Mouse (Mus musculus) lung, postnatal 14 days (tissue): Measurements from ENCODE around the gene Hoxd9.

Experiments used
- DNase-seq: peaks from one replicate; pipeline ENCODE4 v3.0.0; 2021

Gene Hoxd9

DNA sequence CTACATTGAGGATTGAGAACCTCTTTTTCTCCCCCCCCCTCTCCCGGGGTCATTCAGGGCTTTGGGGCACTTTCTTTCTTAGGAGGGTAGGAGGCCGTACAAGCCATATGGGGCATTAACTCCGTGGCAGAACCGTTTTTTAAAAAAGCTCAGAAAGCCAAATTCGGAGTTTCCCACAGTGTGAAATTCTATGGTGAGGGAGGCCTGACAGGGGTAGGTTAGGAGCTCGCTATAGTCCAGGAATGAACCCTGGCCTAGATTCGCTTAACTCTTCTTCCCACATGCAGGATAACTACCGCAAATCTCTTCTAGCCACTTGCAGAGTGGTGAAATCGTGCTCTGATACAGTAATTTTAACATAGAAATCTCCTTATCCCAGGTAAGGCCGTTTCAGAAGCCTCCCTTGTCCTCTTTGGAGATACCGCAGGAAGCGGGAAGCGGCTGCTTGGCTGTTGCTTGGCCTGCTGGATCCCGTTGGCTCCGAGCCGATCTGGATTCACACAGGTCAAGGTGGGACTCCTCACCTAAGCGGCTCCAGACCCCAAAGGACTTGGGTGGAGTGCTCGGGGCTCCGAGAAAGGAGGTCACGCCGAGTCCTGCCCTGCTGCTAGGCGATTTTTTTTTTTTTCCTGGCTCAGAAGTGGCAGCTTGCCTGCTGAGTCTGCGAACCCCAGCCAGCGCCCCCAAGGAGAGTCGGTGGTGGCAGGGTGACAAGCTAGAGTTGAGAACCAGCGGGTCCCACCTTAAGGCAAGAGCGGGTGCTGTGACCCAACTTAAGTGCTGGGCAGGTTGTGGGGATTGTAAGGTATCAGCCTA lies 37.7 kb downstream of the Hoxd9 start:
- DNase-seq: no peak

DNA sequence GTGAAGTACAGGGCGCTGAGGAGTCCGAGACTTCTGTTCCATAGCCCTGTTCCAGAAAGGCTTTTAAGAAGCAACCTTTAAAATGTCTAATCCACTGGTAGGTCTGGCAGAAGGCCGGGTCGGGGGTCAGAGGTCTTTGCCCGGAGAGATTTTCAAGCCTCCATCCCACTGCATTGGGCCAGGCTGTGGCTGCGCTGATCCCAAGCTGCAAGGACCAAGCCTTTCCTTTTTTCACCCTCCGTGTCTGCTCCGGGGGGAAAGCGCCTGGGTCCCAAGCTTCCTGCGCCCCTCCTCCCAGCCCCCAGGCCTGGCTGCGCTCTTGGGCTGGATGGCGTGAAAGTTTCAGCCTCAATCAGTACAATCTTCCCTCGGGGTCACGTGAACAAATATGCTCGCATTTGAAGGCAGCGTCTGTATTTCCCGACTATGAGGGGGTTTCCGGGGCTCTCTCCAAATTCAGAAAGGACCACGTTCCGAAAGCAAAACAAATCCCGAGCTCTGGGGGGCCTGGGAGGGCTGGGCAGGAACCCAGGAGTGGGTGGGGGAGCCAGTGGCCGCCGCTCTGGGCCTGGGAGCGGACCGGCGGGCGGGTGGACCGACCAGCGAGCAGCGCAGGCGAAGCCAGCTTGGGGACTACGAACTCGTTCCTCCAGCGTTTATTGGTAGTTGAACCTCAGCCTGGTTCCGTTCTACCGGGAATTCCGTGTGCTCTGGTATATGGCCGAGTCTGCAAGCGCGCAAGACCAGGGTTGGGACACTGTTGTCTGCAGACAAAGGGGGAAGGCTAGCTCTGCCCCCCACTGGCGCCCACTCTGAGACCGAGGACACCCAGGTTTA lies 38.5 kb downstream of the Hoxd9 start:
- DNase-seq: no peak

DNA sequence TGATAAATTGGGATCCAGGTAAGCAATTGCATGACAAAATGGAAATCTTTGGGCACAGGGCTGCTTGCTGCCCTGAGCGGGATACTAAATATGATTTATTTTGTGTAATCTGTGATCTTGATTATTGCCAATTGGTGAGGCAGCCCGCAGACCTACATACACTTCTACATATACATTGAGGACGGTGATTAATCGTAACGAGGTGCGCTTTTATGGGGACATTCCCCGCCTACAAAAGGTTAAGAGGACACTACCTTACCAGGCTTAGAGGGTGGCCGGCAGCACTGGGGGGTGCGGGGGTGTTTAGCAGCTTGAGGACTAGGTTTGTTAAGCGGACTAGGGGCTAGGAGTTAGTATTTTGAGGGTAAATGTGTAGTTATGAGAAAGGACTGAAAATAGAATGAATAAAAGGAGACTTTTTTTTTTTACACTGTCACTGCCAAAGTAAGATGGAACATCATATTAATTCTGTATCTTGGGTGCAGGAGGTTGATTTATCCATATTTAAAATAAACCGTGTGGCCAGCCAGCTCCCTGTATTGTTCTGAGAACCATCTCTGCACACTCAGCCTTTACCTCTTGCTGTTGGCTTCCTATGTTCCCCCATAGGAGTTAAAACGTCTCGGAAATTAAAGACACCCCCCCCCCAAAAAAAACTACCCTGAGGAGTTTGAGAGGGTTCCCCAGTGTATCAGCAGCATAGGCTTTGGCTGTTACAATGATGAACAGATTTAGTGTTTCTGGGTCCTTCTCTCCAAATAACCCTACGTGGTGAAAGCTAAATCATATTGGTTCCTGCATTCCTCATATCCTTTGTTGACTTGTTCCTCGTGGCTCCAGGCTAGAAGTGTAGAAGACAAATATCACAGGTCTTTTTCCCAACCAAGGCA lies 39.4 kb downstream of the Hoxd9 start:
- no peak for DNase-seq

DNA sequence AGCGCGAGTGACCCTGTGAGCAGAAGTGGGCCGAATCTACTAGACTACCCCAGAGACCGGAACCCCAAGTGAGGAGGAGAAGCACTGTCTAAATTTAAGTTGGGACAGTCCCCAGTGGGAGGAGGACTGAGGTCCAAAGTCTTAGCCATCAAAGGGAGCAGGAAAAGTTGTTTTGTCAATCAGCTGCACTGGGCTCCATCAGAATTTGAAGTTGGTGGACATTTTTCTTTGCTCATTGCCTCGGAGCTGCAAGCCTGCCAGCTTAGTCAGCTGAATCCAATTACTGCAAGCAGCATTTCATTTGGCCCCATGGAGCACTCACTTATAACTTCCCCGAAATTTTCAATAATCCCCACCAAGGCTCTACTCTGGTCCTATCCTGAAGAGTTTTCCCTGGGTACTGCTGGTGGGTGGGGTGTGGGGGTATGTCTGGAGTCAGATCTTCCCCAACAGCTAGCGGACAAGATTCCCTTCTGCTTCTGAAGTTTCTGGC lies 40.1 kb downstream of the Hoxd9 start:
- DNase-seq: no peak

DNA sequence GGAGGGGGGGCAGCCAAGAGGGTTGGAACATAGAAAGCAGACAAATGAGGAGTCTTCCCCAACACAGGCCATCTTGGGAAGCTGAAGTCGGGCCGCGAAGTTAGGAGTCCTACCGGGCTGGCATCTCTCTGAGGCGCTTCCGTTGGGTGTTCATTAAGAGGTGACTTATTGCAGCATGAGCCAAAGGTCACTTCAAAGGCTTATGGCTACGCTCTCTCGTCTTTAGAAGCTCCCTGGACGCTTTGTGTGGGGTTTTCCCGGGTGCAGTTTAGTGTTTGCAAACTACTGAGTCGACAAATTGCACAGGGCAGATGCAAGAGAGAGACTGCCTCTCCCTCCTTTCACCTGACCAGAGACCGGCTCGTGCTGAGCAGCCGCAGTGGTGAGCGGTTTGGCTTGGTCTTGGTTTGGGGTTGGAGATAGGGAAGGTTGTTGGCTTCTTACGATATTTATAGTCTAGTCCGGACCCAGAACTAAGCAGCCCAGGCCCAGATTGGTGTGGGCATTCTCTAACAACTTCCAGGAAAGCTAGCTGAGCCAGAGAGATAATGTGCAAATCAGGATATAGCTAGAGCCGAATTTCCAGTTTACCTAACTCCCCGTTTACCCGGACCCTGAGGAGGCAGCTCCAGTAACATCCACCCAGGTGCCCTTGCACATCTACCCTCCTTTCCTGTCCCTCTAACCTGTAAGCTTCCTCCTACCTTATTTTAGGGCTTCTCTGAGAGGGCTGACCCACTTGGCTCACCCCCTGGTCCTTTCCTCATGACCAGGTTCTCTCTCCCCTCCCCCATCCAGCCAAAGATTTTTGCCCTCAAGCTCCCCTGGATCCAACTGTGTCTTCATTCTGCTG lies 41.3 kb downstream of the Hoxd9 start:
- no peak for DNase-seq

DNA sequence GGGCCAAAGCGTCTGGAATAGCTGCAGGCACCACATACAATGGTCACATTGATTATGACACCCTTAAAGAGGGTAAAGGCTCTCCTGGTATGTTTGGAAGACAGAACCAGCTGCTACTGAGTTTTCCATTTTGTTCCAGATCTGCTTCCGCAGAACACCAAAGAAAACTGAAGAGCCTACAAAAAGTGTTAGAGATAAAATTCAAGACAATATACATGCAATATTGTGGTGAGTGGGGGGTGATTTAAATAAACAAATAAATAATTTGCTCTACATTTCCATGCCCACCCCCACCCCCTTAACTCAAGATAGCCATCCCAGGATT lies 41.9 kb downstream of the Hoxd9 start:
- DNase-seq: no peak

DNA sequence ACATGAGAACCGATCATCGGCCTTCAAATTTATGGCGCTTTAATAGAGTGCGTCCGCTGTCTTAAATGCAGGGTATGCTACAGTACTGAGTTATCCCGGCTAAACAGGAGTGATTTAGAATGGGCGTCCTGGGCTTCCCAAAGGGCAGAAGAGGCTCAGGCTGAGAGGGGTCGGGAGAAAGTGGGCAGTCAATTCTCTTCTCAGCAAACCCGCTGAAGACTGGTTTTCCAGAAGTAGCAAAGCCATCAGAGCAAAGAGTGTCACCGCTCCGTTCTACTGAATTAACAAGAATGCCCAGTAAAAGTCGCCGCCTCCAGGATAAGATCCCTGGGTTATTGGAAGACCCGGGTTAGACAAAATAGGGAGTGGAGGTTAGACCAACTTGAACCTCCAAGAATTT lies 42.3 kb downstream of the Hoxd9 start:
- DNase-seq: no peak

DNA sequence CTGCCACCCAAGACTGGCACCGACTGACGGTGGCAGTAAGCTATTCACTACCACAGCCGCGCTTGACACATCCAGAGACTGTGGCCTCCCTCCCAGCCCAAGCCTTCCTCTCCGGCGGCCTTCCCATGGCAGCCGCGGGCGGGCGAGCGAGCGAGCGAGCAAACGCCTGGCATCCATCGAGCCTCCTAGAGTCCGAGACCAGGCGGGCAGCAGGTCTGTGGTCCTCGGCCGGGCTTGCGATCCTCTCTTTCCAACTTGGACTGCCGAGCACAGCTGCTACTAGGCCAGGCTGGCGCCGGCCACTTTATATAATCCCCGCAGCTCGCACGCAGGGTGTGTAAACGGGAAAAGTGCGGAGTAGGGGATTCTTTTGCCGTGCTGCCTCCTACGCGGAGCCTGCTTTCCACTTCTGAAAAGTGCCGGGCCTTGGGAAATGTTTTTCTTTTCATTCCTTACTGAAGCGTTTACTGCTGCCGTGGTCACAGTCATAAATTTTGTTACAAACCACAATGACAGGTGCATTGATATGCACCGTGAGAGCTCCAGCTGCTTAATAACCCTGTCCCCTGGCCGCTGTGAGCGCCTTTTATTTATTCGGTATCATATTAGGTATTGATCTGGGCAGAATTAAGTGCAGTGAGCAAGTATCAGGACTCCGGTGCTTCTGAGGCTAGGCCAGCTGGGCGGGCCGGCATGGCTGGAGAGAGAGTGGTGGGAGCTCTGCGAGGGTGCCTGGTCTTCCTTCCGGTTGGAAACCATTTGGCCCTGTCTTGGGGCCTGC lies 43.0 kb downstream of the Hoxd9 start:
- DNase-seq: no peak

DNA sequence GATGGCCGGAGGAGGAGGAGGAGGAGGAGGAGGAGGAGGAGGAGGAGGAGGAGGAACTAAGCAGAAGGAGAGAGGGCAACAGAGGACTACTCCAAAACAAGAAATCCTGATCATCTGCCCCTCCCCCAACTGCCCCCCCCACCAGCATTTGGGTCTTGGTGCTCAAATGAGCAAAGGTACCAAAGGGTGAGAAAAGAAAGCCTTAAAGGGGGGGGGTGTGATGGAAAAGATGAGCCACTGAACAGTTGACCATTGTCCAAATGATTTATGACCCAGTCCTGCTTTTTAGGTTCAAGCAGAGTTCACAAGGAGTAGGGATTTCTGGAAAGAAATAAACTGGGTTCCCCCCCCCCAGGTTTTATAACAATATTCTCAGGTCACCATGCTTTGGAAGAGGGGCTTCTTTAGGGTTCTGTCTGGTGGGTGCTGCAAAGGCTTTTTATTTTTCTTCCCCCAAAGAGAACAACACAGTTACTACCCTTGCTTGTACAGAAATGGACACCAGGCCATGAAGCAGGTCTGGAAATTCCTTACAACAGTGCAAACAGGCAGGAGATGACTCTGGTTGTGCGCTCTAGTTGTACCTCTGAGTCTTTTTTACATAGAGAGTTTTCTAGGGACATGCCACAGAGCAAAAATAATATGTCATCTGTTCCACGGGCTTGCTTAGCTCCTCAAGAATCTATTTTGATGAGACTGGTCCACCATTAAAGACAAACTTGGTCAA lies 43.9 kb downstream of the Hoxd9 start:
- no peak for DNase-seq

DNA sequence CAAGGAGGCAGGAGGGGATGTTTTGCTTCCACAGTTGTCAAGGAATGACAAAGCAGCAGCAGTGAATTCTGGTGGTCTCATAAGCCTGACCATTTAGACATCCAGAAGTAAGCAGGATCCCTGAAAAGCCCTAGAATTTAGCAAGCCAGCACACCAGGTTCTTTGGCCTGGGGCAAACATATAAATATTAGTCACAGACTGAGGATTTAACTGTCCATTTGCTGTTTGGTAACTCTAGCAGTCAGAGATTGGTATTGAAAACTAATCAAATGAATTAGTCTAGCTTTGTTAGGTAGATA lies 44.4 kb downstream of the Hoxd9 start:
- DNase-seq: no peak

DNA sequence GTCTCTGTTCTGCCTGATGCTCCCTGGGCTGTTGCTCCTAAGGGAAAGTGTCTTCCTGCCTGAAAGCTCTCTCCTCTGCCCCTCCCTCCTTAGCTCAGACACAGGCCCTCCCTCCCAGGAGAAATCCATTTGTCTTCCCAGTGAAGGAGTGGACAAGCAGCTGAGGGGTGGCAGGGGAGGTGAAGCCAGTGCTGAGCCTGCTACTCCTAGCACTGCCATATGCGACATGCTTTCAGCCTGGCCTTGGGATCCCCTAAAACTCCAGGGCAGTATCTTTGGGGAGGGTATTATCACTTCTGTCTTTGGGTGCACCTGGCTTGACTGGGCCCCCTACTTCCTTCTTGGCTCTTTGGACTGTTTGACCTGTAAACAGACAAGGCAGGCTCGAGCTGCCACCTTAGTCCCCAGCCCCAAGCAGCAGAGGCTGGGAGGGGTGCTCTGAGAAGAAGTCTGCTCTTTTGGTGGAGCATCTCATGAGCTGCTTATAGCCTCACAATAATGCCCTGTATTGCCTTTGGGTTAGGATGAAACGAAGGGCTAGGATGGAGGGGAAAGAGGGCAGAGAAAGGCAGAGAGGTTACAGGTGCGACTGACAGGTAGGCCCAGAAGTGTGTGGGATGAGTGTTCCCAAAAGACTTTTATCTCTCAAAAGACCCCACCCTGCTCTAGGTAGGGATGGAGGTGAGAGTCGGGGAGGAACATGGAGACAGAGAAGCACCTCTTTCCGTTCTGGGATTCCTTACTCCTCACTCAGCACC lies 48.2 kb downstream of the Hoxd9 start:
- no peak for DNase-seq

DNA sequence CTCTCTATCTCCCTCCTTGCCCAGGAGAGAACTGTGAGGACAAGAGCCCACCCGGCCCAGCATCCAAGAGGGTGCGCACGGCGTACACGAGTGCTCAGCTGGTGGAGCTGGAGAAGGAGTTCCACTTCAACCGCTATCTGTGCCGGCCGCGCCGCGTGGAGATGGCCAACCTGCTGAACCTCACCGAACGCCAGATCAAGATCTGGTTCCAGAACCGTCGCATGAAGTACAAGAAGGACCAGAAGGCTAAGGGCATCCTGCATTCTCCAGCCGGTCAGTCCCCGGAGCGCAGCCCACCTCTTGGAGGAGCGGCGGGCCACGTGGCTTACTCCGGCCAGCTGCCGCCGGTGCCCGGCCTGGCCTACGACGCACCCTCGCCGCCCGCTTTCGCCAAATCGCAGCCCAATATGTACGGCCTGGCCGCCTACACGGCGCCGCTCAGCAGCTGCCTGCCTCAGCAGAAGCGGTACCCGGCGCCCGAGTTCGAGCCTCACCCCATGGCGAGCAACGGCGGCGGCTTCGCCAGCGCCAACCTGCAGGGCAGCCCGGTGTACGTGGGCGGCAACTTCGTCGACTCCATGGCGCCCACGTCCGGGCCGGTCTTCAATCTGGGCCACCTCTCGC lies 48.9 kb downstream of the Hoxd9 start:
- DNase-seq: no peak

DNA sequence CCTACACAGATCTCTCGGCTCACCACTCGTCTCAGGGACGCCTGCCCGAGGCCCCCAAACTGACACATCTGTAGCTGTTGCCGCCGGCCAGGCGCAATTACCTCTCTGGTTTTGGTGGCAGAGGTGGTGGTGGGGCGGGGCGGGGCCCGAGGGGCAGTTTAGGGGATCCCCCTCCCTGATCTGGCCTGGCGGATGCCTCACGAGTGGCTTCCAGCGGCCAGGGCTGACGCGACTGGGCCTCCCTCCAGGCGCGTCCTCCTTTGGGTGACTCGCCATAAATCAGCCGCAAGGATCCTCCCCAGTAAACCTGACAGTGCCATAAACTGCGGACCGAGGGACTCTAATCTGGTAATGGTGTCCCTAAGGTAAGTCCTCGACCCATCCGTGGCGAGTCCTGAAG lies 49.5 kb downstream of the Hoxd9 start:
- no peak for DNase-seq

DNA sequence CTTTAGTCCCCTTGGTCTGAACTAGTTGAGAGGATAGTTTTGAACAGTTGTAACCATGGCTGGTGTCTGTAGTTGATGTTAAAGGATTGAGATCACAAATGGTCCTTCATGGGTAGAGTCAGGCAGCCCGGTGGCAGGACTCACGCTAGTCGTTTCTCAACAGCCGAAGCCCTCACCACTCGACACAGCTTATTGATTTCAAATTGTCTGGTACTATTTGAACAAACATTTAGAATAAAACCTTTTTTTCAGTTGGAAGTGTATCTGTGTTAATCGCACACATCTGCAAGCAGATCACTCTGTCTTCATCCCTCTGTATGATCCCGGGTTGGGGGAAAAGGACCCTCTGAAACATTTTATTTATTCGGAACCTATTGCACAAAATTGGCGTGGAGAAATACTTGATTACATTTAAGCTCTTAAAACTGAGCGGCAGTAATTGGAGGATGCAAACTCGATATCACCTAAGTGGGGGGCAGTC lies 50.2 kb downstream of the Hoxd9 start:
- no peak for DNase-seq

DNA sequence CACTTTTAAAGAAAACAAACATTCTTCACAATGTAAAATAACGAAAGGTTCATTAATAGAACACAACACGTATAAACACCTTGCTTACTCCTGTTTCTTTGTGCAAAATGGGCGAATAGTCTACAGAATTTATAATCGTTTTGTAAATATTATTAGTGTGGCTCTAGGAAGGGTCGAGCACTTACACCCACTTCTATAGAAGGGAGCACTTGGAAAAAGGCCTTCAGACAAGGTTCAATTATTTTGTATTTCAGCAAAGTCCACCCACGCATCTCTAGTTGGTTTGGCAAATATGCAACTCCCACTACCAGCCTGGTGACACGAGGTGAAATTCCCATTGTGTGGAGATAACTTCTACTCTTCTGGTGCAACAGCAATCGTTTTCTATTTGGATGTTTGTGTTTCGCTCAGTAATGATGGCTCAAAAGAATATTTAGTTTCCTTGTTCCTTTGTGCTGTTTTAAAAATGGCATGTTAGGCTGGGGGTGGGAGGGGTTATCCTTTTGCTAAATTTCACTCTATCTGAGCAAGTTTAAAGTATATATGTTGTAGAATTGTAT lies 51.0 kb downstream of the Hoxd9 start:
- DNase-seq: no peak

DNA sequence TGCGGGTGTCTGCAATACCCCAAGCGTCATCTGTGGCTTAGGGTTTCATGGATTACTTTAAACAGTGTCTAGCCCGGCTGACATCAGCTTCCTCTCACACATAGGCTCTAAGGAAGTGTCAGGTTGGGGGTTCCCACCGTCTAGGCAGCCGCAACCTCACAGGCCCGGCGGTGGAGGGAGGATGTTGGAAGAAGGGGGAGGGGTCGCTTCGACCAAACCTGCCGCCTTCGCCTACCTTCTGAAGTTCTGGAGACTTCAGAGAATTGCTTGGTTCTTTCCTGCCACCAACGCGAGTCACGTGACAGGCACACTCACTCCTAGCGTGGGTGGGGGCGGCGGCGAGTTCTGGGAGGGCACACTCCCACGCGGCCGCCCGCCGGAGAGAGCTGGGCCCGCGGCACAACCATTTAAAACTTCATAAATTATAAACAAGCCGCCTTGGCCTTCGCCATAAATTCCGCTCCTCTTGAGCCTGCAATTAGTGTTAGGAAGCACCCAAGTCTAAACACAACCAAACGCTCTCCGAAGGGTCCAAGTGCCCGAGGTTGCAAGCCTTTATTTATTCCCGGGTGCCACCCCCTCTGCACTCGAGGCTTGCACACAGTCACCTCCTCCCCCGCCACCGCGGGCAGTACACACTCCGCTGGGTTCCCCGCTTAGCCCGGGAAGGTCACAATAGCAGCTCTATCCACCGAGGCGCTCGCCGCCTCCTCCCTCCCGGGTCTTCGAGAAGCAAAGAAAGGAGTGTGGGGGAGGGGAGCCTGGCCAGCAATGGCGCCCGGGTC lies 52.0 kb downstream of the Hoxd9 start:
- no peak for DNase-seq
